Mouse (Mus musculus) heart, adult 2 months (tissue): ENCODE measurements around the gene Map4k2. TPM values are rescaled to one million over a fixed set of nuclear protein-coding genes. Genes with fewer than 3 reads are reported as not detected.

Experiments used
- DNase-seq, 2 experiments: peaks; one replicate each; pipeline ENCODE4 v3.0.0; 2021
- H3K27ac ChIP-seq: fragments of 200-600 bp; 2 replicates; pipeline ENCODE4 v1.8.1; 2022
- H3K27me3 ChIP-seq: fragments of 200-500 bp; 2 replicates; pipeline ENCODE4 v1.6.1; 2012; ENCODE audit warnings: mild to moderate bottlenecking, low read length, inconsistent platforms, mixed read lengths; ENCODE audit not compliant: control insufficient read depth, insufficient read depth
- H3K36me3 ChIP-seq: fragments of 200-500 bp; 2 replicates; pipeline ENCODE4 v1.6.1; 2012; ENCODE audit warnings: low read length, inconsistent platforms; ENCODE audit not compliant: control insufficient read depth, insufficient read depth
- H3K4me1 ChIP-seq: fragments of 200-500 bp; 2 replicates; pipeline ENCODE4 v1.6.1; 2011; ENCODE audit warnings: low read length; ENCODE audit not compliant: control insufficient read depth, insufficient read depth
- H3K4me3 ChIP-seq: fragments of 200-600 bp; 2 replicates; pipeline ENCODE4 v1.8.1; 2022
- H3K79me2 ChIP-seq: fragments of 200-500 bp; replicated peaks from 2 replicates; pipeline ENCODE4 v1.6.1; 2012; ENCODE audit warnings: mild to moderate bottlenecking, inconsistent platforms, low read length, moderate library complexity, mixed read lengths; ENCODE audit not compliant: control insufficient read depth, insufficient read depth
- H3K9ac ChIP-seq: fragments of 200-500 bp; 2 replicates; pipeline ENCODE4 v1.6.1; 2012; ENCODE audit warnings: low read depth, mild to moderate bottlenecking, control low read depth, inconsistent platforms, low read length, mixed read lengths
- CTCF ChIP-seq: fragments of 200-600 bp; IDR thresholded peaks from 2 replicates; pipeline ENCODE4 v1.8.1; 2022; ENCODE audit warnings: antibody characterized with exemption, mild to moderate bottlenecking, moderate library complexity
- EP300 ChIP-seq: fragments of 200-500 bp; IDR thresholded peaks from 2 replicates; pipeline ENCODE4 v1.6.1; 2011; ENCODE audit warnings: low read depth, low read length, control low read depth; ENCODE audit not compliant: insufficient read depth
- POLR2A ChIP-seq: fragments of 200-500 bp; IDR thresholded peaks from 2 replicates; pipeline ENCODE4 v1.6.1; 2011; ENCODE audit warnings: mild to moderate bottlenecking, low read depth, low read length, control low read depth; ENCODE audit not compliant: insufficient read depth
- WGBS: fragments of 180-500 bp; shearing (Covaris S2); methylation state at CpG from one replicate; pipeline ENCODE4 v1.1.7; 2018; 5-methylcytosine and 5-hydroxymethylcytosine counted together
- intact Hi-C: fragments of 180-260 bp; cut with DNase I; formaldehyde crosslinking; loops from one replicate; pipeline ENCODE4 v1.15.1; 2025
- polyA plus RNA-seq: library from polyadenylated mRNA; depleted of rRNA; stranded (reverse); fragments of >200 nt; gene quantifications from 2 replicates; pipeline ENCODE4 v1.2.3, GENCODE M21; 2012
- total RNA-seq, 2 experiments: library from RNA; stranded (reverse); gene quantifications; 2 replicates each; pipeline ENCODE4 v1.2.3; 2021

Gene Map4k2
- total and polyA plus RNA-seq, 3 experiments: 36.1 to 88.9 (median 38.4) TPM

DNA sequence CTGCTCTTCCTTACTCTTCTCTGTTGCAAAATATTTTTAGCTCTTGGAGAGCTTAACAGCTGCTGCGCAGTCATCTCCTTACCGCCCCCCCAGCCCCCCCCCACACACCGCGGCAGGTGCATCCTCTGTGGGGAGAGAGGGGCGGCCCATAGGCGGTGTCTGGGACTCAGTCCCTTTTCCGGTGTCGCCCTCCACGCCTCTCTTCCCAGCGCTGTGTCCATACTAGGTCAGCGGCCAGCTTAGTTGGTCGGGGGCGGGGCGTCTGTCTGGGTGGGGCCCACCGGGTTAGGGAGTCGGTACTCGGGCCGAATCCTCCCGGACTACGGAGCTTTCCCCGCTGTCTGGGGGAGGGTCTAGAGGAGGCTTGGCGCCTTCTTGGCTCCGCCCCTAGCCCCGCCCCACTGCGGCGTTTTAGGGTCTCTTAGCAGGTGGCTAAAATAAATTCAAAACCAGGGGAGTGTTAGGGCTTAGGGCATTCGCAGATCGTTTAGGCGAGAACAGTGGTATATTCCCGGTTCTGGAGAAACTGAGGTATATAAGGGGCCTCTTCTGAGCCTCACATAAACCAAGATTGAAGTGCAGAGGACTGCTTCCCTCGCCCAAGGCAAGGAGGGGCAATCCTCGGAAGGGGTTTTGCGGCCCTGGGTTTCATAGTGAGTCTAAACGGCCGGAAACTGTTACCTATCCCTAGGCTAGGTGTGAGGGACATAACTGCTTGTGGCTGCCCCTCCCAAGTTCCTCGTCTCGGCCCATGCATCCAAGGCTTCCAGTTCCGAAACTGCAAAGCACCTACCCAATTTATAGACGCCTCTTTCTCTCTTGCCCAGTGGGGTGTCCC lies 57.7 kb downstream of the Map4k2 start:
- peak overlapping the region; percentile 55 for H3K4me3 ChIP-seq
- no peaks in the 10 kb centered on the region for H3K79me2 ChIP-seq
- 0 out of 2 replicates have a peak, but pooled peaks cover 3% of the 10 kb centered on the region for H3K36me3 ChIP-seq
- no peak for TF ChIP-seq EP300
- TF ChIP-seq CTCF: no peak
- TF ChIP-seq POLR2A: no peak; the same call in 1 of the 2 replicates
- peak overlapping the region; percentile 91 for H3K27ac ChIP-seq
- peaks cover 4% of the 10 kb centered on the region; the same call in 1 of the 2 replicates for H3K4me1 ChIP-seq
- H3K9ac ChIP-seq: peak overlapping the region; percentile 83
- DNase-seq: peak; percentile 87 to 89
- intact Hi-C loops: loop anchor here (2.0 kb wide), 2 partner anchors 26 to 56 kb away; no protein-coding TSS in a partner anchor
- H3K27me3 ChIP-seq: no peaks in the 10 kb centered on the region
- 2% methylated on average over 39 of the region's 39 CpGs for WGBS

DNA sequence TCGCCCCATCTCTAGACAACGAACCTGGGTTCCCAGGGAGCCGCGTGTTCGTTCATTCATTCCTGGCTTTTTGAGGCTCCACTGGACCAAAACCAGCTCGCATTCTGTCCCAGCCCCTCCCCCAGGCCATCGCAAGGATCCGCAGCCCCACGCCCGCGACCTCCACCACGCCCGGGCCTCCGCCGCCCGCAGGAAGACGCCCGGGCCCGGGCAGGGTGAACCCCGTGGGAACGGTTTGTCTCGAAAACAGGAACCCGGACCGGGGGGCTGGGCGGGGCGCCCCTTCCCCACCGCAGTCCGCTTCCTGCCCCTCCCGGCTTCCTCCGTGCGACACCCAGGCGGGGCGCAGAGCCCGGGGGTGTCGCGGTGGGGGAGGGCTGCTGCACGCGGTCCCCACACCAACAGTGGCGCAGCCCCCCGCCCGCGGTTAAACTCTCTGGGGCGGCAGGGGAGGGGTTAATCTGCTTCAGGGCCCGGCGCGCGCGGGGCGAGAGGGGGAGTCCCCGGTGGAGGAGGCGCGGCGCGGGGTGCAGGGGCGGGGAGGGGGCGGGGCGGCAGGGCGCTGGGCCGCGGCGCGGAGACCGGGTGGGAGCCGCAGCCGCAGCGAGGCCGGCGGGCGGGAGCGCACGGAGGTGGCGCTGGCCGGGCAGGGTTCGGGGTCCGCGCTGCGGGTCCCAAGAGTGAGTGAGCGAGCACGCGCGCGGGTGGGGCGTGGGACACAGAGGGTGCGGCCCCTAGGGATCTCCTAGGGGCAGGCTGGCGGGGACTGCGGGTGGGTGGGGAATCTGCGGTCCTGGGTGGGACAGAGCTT lies 58.6 kb downstream of the Map4k2 start, which contains the start of gene Rasgrp2:
Gene Rasgrp2, plus strand, starts transcription at position 56 of the 811 bp plus-strand sequence.
- TF ChIP-seq CTCF (no peak), POLR2A (no peak), EP300 (peak; percentile 51; the same call in 1 of the 2 replicates)
- Histone ChIP-seq H3K4me3 (peak within 1 kb of the TSS; percentile 55), H3K27ac (peak within 1 kb of the TSS; percentile 91), H3K36me3 (0 out of 2 replicates have a peak, but pooled peaks cover 3% of the 10 kb centered on the region), H3K27me3 (no peaks in the 10 kb centered on the region), H3K4me1 (peaks cover 4% of the 10 kb centered on the region; the same call in 1 of the 2 replicates), H3K9ac (peak within 1 kb of the TSS; percentile 83), H3K79me2 (no peaks in the 10 kb centered on the region)
- WGBS: 1% methylated on average over 83 of the region's 87 CpGs
- intact Hi-C loops: loop anchor here (2.0 kb wide), 2 partner anchors 27 to 57 kb away; no protein-coding TSS in a partner anchor
- peak; percentile 88 to 92 for DNase-seq

DNA sequence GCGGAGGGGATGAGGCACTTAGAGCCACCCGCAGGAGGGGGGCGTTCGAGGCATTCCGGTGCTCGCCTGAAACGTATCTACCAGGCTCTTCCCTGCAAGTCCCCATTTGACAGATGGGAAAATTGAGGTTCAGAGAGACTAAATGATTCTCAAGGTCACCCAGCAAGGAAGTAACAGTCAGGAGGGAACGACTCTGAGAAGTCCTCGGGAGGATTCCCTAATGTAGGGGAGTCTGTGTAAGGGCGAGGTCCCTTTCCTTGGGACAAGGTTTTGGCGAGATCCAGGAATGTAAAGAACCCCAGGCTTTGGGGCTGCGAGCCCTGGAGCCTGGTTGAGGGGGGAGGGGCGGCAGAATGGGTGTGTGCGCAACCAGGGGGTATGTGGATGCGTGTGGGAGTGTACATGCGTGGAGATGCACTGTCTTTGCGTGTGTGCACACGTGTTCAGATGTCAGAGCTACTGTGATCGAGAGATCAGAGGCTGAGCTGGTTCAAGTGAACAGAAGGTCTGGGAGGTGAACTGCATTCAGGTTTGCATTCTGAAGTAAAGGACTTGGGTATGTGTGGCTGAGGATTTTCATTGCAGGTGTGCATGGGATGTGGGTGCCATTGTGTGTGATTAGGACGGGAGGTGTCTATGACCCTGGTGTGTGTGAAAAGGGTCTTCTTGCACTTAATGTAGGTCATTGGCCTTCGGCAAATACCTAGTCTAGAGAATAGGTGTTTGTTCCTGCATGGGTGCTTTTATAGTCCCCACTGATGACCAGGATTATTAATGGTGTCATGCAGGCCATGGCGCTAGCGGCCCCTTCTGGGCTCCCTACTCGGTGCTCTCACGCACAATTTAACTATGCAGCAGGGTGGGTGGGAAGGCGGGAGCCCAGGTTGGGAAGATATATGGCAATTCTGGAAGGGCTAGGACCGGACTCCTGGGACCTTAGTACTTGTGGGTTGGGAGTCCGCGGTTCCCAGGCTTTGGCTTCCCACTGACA lies 59.5 kb downstream of the Map4k2 start:
- Histone ChIP-seq H3K4me1 (peaks cover 4% of the 10 kb centered on the region; the same call in 1 of the 2 replicates), H3K79me2 (no peaks in the 10 kb centered on the region), H3K27ac (peak overlapping the region; percentile 91), H3K27me3 (no peaks in the 10 kb centered on the region), H3K36me3 (0 out of 2 replicates have a peak, but pooled peaks cover 3% of the 10 kb centered on the region), H3K9ac (peak overlapping the region; percentile 83), H3K4me3 (peak overlapping the region; percentile 55)
- intact Hi-C loops: loop anchor here (1.0 kb wide), 1 partner anchor 52 kb away; no protein-coding TSS in a partner anchor
- peak; percentile 52 to 58 for DNase-seq
- WGBS: 4% methylated on average over 29 of the region's 29 CpGs
- TF ChIP-seq POLR2A (no peak), CTCF (peak; percentile 23; the same call in 1 of the 2 replicates), EP300 (no peak)

DNA sequence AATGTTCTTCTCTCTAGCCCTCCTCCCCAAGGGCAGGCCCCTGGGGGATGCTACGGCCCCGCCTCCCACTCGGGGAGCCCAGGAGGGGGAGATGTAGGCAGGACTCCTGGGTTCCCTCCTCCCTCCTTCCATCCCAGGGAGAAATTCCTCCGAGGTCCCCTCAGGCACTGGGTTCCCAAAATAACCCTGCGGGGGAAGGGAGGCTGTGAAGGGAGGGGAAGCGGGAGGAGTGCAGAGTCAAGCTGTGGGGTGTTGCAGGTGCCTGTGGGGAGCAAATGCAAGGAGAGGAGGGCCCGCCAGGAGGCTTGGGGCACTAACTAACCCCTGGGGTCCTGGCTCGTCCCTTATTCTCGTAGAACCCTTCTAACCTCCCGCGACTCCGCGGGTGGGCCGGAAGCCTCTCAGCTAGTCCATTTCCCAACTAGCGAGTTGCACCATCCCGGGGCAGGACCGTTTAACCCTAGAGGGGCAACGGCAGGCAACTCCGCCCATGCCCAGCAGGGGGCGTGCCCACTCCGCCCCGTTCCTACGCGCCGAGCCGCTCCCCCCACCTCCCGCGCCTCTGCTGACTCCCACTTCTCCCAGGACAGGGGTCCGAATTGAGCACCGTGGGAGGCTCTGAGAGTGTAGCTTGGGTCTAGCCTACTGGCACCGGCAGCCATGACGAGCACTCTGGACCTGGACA lies 60.3 kb downstream of the Map4k2 start:
- H3K27ac ChIP-seq: peak overlapping the region; percentile 91
- peak overlapping the region; percentile 83 for H3K9ac ChIP-seq
- under 1% methylated on average over 32 of the region's 32 CpGs for WGBS
- peak overlapping the region; percentile 55 for H3K4me3 ChIP-seq
- peak; percentile 89 to 93 for DNase-seq
- H3K27me3 ChIP-seq: no peaks in the 10 kb centered on the region
- H3K4me1 ChIP-seq: peaks cover 4% of the 10 kb centered on the region; the same call in 1 of the 2 replicates
- H3K36me3 ChIP-seq: 0 out of 2 replicates have a peak, but pooled peaks cover 3% of the 10 kb centered on the region
- TF ChIP-seq CTCF: no peak; the same call in 1 of the 2 replicates
- TF ChIP-seq POLR2A: peak; percentile 41; the same call in 1 of the 2 replicates
- peak; percentile 42; the same call in 1 of the 2 replicates for TF ChIP-seq EP300
- intact Hi-C loops: loop anchor here (1.0 kb wide), 1 partner anchor 51 kb away; no protein-coding TSS in a partner anchor
- no peaks in the 10 kb centered on the region for H3K79me2 ChIP-seq
